Mouse (Mus musculus) kidney, adult 2 months (tissue): ENCODE results near the gene Map3k1. TPM values are rescaled to one million over a fixed set of nuclear protein-coding genes. Genes with fewer than 3 reads are reported as not detected.

Experiments
- DNase-seq: peaks from one replicate; pipeline ENCODE4 v3.0.0; 2021
- H3K27ac ChIP-seq: fragments of 200-500 bp; 2 replicates; pipeline ENCODE4 v1.5.1; 2012; ENCODE audit warnings: low read depth, low read length, control low read depth, inconsistent platforms; ENCODE audit not compliant: insufficient read depth
- H3K27me3 ChIP-seq: fragments of 200-500 bp; replicated peaks from 2 replicates; pipeline ENCODE4 v1.6.1; 2012; ENCODE audit warnings: mild to moderate bottlenecking, moderate library complexity, low read length, inconsistent platforms; ENCODE audit not compliant: control insufficient read depth, insufficient read depth
- H3K36me3 ChIP-seq: fragments of 200-500 bp; 2 replicates; pipeline ENCODE4 v1.6.1; 2012; ENCODE audit warnings: mild to moderate bottlenecking, moderate library complexity, low read length, inconsistent platforms; ENCODE audit not compliant: control insufficient read depth, insufficient read depth
- H3K4me1 ChIP-seq: fragments of 200-500 bp; 2 replicates; pipeline ENCODE4 v1.6.1; 2011; ENCODE audit warnings: low read length; ENCODE audit not compliant: control insufficient read depth, insufficient read depth
- H3K4me3 ChIP-seq: fragments of 200-500 bp; 2 replicates; pipeline ENCODE4 v1.5.1; 2011; ENCODE audit warnings: mild to moderate bottlenecking, low read depth, low read length, control low read depth; ENCODE audit not compliant: insufficient read depth
- CTCF ChIP-seq: fragments of 200-500 bp; conservative IDR thresholded peaks from 2 replicates; pipeline ENCODE4 v1.5.1; 2011; ENCODE audit warnings: low read depth, mild to moderate bottlenecking, control low read depth, low read length, moderate library complexity, mixed read lengths; ENCODE audit not compliant: insufficient read depth, insufficient read length
- POLR2A ChIP-seq: fragments of 200-500 bp; IDR thresholded peaks from one replicate; pipeline ENCODE4 v1.6.1; 2011; ENCODE audit warnings: low read depth, low read length, control low read depth
- WGBS: fragments of 180-500 bp; shearing (Covaris S2); methylation state at CpG from one replicate; pipeline ENCODE4 v1.1.7; 2018; 5-methylcytosine and 5-hydroxymethylcytosine counted together
- polyA plus RNA-seq: library from polyadenylated mRNA; depleted of rRNA; stranded (reverse); fragments of >200 nt; gene quantifications from 2 replicates; pipeline ENCODE4 v1.2.3, GENCODE M21; 2012

Gene Map3k1
- polyA plus RNA-seq, 1 experiment = 16.6 TPM

- Histone ChIP-seq H3K36me3 (no peaks in the 10 kb centered on the region), H3K27ac (peak overlapping the region; percentile 4; the same call in 1 of the 2 replicates), H3K27me3 (no peaks in the 10 kb centered on the region), H3K4me1 (peaks cover 33% of the 10 kb centered on the region), H3K4me3 (no peak overlapping the region)
- peak; percentile 54 for DNase-seq
- TF ChIP-seq CTCF (no peak), POLR2A (no peak)
- 13% methylated on average over 9 of the region's 9 CpGs for WGBS
Measured at GRCm38 (mm10) chr13:111789420-111790065, 19.2 kb downstream of the Map3k1 start.

GRCm38 (mm10) chr13:111788882-111789281 is 19.9 kb downstream of the Map3k1 start:
- TF ChIP-seq CTCF (0 out of 2 replicates have a peak, but pooled peaks have one; percentile 7), POLR2A (no peak)
- Histone ChIP-seq H3K27me3 (no peaks in the 10 kb centered on the region), H3K4me1 (peaks cover 33% of the 10 kb centered on the region), H3K27ac (peak overlapping the region; percentile 7), H3K4me3 (no peak overlapping the region), H3K36me3 (no peaks in the 10 kb centered on the region)
- 18% methylated on average over 9 of the region's 9 CpGs for WGBS
- DNase-seq = no peak

GRCm38 (mm10) chr13:111787857-111788619 is 20.8 kb downstream of the Map3k1 start:
- no peaks in the 10 kb centered on the region for H3K36me3 ChIP-seq
- H3K27me3 ChIP-seq = no peaks in the 10 kb centered on the region
- TF ChIP-seq CTCF = peak; percentile 78
- no peak for TF ChIP-seq POLR2A
- H3K27ac ChIP-seq = peak overlapping the region; percentile 7; the same call in 1 of the 2 replicates
- WGBS = 13% methylated on average over 18 of the region's 18 CpGs
- H3K4me3 ChIP-seq = peak overlapping the region; percentile 10; the same call in 1 of the 2 replicates
- peaks cover 32% of the 10 kb centered on the region for H3K4me1 ChIP-seq
- DNase-seq = peak; percentile 92

- H3K4me1 ChIP-seq = peaks cover 20% of the 10 kb centered on the region
- no peak overlapping the region for H3K4me3 ChIP-seq
- no peak for DNase-seq
- no peaks in the 10 kb centered on the region for H3K27me3 ChIP-seq
- no peak overlapping the region for H3K27ac ChIP-seq
- TF ChIP-seq POLR2A (no peak), CTCF (no peak)
- H3K36me3 ChIP-seq = no peaks in the 10 kb centered on the region; the same call in 1 of the 2 replicates
- WGBS = 86% methylated on average over 7 of the region's 7 CpGs
Measured at GRCm38 (mm10) chr13:111786584-111786983, 22.2 kb downstream of the Map3k1 start.

- Histone ChIP-seq H3K36me3 (no peaks in the 10 kb centered on the region; the same call in 1 of the 2 replicates), H3K27me3 (no peaks in the 10 kb centered on the region), H3K4me3 (no peak overlapping the region), H3K4me1 (peaks cover 8% of the 10 kb centered on the region; the same call in 1 of the 2 replicates), H3K27ac (no peak overlapping the region)
- 49% methylated on average over 8 of the region's 8 CpGs for WGBS
- no peak for DNase-seq
- TF ChIP-seq CTCF (no peak), POLR2A (no peak)
Measured at GRCm38 (mm10) chr13:111783451-111783850, 25.3 kb downstream of the Map3k1 start.

GRCm38 (mm10) chr13:111779471-111779870 is 29.3 kb downstream of the Map3k1 start:
- Histone ChIP-seq H3K4me3 (no peak overlapping the region), H3K4me1 (peaks cover 17% of the 10 kb centered on the region; the same call in 1 of the 2 replicates), H3K36me3 (peaks cover 2% of the 10 kb centered on the region), H3K27ac (no peak overlapping the region), H3K27me3 (no peaks in the 10 kb centered on the region)
- no peak for TF ChIP-seq CTCF
- TF ChIP-seq POLR2A = no peak
- WGBS = 44% methylated on average over 5 of the region's 5 CpGs
- DNase-seq = no peak

GRCm38 (mm10) chr13:111778606-111779005 is 30.2 kb downstream of the Map3k1 start:
- Histone ChIP-seq H3K4me3 (no peak overlapping the region), H3K27ac (peak overlapping the region; percentile 9; the same call in 1 of the 2 replicates), H3K36me3 (peaks cover 2% of the 10 kb centered on the region), H3K27me3 (no peaks in the 10 kb centered on the region), H3K4me1 (peaks cover 17% of the 10 kb centered on the region; the same call in 1 of the 2 replicates)
- no peak for TF ChIP-seq CTCF
- no peak for TF ChIP-seq POLR2A
- 31% methylated on average over 6 of the region's 6 CpGs for WGBS
- DNase-seq = no peak
